Mouse (Mus musculus): ENCODE measurements at regions not wholly inside any gene's neighbourhood (a gene's known extent, or its start where the extent isn't known, plus 50 kb on each side); places are given as distances from the start of the nearest gene placed in this dataset.
A peak's percentile ranks its signal among the peaks of the same experiment; 100 is the strongest.

GRCm38 (mm10) chr15:61297447-61298208 lies 374.8 kb upstream of the A1bg start:
- no peak for DNase-seq (ENCODE audit: low spot score in 2 of 2)

GRCm38 (mm10) chr15:61294616-61295015 lies 371.8 kb upstream of the A1bg start:
- DNase-seq (ENCODE audit: low spot score in 2 of 2): no peak

DNA sequence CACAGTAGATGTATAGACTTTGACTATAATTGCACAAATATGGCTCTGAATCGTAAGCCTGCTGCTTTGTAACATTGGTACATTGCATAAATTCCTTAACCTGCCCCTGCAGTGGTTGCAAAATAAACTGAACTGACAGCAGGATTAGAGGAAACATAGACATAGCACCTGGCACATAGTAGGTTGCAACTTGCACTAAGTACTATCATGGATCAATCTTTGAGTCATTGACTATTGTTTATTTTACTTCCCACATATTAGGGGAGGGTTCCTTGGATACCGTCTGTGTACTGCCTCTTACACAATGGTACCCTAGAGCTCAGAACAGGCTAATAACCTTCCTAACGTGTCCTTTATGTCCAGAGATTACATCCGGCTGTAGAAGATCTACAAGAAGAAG lies 371.3 kb upstream of the A1bg start:
- no peak for DNase-seq (ENCODE audit: low spot score in 2 of 2)

DNA sequence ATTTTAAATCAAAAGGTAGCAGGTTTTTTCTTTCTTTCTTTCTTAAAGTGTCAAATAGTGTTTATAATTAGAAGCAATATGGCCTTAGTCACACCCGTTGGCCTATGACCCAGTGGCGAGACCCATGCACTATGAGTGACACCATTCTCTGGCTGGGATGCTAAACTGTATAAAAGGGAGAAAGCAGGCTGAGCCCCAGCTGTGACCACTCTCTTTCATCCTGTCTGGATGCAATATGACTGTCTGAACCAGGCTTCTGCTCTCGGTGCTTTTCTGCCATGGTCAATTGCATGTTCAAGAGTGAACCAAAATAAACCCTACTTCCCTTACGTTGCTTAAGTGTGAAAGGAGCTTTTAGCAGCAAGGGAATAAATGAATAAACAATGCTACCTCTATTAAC lies 346.0 kb upstream of the A1bg start:
- DNase-seq (ENCODE audit: low spot score in 2 of 2): no peak

DNA sequence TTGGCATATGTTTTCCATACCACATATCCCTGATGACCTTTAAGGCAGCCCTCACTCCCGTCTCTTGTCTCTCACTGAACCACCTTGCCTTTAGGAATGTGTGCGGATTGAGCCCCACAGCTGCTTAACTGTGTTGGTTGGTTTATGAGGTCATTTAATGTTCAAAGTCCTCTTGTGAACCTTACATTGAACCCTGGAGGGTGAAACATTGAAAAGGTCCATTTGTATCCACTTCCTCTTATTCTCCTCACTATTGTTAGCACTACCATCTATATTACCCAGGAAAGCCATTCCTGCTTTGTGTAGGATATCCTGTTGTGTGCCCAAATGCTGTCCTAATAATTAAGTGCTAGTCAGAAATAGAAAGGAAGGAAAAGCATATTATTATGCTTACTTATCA lies 336.2 kb upstream of the A1bg start:
- no peak for DNase-seq (ENCODE audit: low spot score in 2 of 2)

DNA sequence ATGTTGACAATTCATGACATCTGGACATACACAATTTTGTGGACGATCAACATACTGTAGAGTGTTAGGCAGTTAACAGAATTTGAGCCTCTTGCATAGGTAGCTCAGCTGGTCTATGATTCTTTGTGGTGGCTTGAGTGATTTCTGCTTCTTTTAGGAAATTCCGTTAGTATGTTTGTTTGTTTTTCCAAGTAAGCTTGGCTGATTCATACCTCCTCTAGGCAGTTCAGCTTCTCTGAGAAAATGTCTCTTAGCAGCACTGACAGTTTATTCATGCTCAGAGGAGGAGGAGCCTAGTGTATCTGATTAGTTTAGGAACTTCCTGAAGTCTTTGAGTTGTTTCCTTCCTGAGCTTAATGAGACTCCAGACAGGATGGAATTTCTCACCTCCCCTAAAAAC lies 321.7 kb upstream of the A1bg start:
- DNase-seq (ENCODE audit: low spot score in 2 of 2): no peak

GRCm38 (mm10) chr15:61242161-61242681 lies 319.4 kb upstream of the A1bg start:
- no peak for DNase-seq (ENCODE audit: low spot score in 2 of 2)

DNA sequence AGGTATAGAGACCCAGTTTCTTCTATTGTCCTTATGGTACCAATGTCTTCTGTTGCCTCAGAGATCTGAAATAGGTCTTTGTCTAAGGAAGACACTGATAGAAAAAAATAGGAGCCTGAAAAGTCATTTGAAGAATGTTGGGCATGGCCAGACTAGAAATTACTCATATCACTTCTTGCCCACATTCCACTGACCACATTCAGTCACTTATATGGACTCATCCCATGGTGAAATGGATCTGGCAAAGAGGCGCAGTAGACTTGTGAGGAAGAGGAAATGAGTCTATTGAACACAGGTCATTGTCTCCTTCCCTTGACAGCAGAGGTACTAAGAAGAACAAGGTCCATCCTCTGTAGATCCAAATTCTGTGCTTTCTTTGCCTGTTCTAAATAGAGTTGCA lies 318.9 kb upstream of the A1bg start:
- no peak for DNase-seq (ENCODE audit: low spot score in 2 of 2)

- DNase-seq (ENCODE audit: low spot score in 2 of 2): no peak
Measured at GRCm38 (mm10) chr15:61240344-61240743, 317.5 kb upstream of the A1bg start.

DNA sequence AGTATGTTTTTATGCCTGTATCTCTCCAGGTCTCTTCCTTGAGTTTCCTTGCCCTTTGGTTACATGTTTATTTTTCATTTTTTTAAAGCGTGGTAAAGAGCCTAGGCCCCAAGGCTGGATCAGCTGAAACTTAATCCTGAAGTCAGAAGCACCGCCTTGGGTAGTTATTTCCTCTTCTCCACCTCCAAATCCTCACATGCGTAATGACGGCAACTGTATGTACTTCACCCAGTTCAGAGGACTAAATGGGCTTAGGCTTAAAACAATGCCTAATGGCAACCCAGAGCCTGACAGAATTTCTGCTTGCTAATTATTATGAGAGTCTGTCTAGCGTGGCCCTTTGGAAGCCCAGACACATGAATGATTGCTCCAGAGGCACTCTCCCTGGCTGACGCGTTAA lies 316.6 kb upstream of the A1bg start:
- no peak for DNase-seq (ENCODE audit: low spot score in 2 of 2)

- DNase-seq (ENCODE audit: low spot score in 2 of 2): no peak
Measured at GRCm38 (mm10) chr15:61238996-61239395, 316.2 kb upstream of the A1bg start.

DNA sequence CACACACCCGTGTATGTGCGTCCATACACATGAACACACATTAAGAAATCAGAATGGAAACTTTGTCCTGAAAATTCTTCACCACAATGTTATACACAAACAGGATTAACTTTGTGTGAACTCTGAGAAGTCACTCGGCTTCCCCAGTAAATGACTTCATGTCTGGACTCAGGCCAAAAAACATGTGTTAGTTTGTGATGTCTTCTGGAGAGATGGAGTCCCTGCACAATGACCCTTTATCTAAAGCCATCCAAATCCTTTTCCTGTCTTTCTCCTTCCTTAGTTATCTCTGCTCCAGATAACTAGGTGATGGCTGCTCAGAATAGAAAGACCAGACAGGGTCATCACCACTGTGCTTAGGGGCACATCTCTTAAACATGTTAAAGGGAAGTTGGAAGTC lies 306.8 kb upstream of the A1bg start:
- no peak for DNase-seq (ENCODE audit: low spot score in 2 of 2)

GRCm38 (mm10) chr15:61222923-61223322 lies 300.1 kb upstream of the A1bg start:
- DNase-seq (ENCODE audit: low spot score in 2 of 2): no peak

- DNase-seq (ENCODE audit: low spot score in 2 of 2): no peak
Measured at GRCm38 (mm10) chr15:61210161-61210560, 287.3 kb upstream of the A1bg start.

GRCm38 (mm10) chr15:61189981-61190380 lies 267.2 kb upstream of the A1bg start:
- no peak for DNase-seq (ENCODE audit: low spot score in 2 of 2)

DNA sequence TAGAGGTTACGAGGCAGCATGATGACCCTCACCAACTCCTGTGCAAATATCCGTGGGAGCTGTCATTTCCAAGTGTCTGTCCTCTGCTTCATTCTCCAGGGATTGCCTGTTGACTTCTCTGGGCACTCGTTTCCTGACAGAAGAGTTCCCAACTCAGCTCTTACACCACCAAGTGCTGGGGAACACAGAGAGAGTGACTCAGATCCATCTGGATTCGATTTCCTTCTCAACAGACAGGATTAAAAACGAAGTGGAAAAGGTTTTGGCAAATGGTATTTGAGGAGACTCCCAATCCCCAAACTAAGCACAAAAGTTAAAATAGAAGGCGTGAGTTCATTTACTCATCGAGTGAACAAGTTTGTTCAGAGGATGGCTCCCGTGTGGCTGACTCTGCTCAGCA lies 266.7 kb upstream of the A1bg start:
- DNase-seq (ENCODE audit: low spot score in 2 of 2): no peak

DNA sequence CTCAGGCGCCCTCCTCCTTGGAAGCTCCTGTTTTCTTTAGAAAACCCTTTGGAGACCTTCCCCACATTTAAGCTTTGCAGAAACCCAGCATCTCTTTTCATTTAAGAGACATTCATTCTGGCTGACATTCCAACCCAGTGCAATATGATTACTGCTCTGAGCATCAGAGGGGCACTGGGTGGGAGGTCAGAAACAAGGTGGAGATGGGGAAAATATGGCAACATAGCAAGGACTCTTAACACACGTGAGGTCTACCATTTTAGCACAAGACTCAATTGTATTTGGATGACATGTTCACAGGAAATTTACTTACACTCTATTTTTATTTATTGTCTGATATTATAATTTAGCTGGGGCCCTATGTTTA lies 261.8 kb upstream of the A1bg start:
- no peak for DNase-seq (ENCODE audit: low spot score in 2 of 2)

- DNase-seq (ENCODE audit: low spot score in 2 of 2): no peak
Measured at GRCm38 (mm10) chr15:61183751-61184596, 261.2 kb upstream of the A1bg start.

DNA sequence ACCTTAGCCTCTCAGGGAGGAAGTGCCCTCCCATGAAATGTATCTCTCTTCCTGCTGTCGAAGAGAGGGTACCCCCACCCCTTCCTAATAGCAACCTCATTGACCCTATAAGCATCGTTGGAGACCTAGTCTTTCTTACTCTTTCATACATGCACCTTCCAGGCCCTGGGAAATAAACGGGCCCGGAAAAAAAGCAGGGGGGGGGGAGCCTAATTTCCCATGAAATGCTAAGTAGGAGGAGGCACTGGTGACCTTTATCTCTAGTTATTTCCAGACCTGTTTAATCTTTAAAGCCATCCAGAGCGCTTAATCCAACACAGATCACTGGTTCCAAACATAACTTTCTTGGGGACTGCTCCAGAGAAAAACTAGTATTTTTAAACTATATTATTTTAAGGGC lies 260.5 kb upstream of the A1bg start:
- DNase-seq (ENCODE audit: low spot score in 2 of 2): no peak

DNA sequence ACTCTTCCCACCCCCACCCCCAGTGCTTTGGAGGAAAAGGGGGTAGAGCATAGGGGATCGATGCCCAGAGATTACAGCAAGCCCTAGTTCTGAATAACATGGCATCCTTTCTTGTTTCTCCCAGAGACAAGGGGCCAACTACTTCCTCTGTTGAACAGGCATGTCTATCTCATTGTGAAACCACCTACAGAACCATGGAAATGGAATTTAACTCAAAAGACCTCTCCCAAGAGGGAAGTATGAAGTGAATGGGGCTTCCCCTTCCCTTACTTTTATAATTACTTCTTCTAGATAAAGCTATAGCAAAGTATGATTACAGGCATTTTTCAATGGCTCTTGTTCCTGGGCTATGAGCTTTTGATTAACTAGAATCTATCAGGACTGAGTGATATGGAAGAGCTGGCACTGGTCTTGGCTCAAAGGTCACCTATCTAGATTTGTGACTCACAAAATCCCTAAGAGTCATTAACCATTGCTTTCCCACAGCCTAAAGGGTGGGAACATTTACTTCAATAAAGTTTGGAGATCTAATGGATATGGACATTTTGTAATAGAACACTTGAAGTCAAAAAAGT lies 246.1 kb upstream of the A1bg start:
- no peak for DNase-seq (ENCODE audit: low spot score in 2 of 2)

DNA sequence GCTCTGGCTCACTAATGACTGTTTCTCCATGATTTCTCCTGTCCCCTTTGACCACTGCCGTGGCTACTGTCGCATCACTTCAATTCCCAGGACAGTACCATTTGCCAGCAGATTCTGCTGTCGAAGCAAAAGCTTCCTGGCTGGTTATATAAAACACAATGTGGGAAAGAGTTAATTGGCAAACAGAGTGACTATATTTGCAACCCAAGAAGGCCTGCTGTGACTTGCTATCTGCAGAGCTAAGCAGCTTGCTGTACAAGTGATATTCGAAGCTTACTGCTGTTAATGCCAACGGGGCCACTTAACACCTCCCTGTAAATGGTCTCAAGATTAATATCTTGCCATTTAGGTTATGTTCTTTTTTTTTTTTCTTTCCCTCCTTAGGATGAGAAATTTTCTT lies 242.2 kb upstream of the A1bg start:
- DNase-seq (ENCODE audit: low spot score in 2 of 2): no peak

DNA sequence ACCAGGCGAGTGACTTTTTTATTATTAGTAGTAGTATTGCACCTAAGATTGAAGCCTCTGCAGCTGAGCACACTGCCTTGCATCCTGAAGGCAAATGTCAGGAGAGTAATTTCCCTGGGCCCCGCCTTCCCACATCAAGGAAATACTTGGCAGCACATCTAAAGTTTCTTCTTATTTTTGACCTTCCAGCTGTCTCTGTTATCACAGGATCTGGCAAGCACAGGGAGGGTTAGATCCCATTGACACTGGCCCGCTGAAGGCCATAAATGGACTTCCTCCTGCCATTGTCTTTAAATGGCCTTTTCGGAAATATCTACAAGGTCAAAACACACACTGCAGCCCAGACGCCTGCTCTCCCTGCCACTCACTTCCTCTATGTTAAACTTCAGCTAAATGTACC lies 238.6 kb upstream of the A1bg start:
- DNase-seq (ENCODE audit: low spot score in 2 of 2): peak in 1 of 2 experiments; percentile 1

GRCm38 (mm10) chr15:61160666-61161065 lies 237.9 kb upstream of the A1bg start:
- no peak for DNase-seq (ENCODE audit: low spot score in 2 of 2)

Measured in spleen, postnatal 36 days (tissue).